Mouse (Mus musculus) heart, postnatal 0 days (tissue): ENCODE measurements around the gene Sos2. TPM values are rescaled to one million over a fixed set of nuclear protein-coding genes. Genes with fewer than 3 reads are reported as not detected.
"Not testable (repeated sequence)": the region's sequence is repeated elsewhere in the genome, so short reads cannot be mapped to it uniquely, and the experiment has no call there.

Source experiments
- ATAC-seq: fragments of 200-750 bp; cut with Nextera tagmentation; 2 replicates; pipeline ENCODE4 v1.8.0; 2017; ENCODE audit warnings: low read depth, moderate number of reproducible peaks, moderate library complexity; ENCODE audit not compliant: insufficient read depth
- DNase-seq: peaks from one replicate; pipeline ENCODE4 v3.0.0-alpha.2; 2016; ENCODE audit warnings: low spot score
- H3K27ac ChIP-seq: fragments of 300-500 bp; sonication (generic); 2 replicates; pipeline ENCODE4 v1.5.1; 2014; ENCODE audit warnings: low read depth, mild to moderate bottlenecking
- H3K27me3 ChIP-seq: fragments of 300-500 bp; sonication (generic); 2 replicates; pipeline ENCODE4 v1.6.1; 2014; ENCODE audit warnings: low read length, mixed read lengths; ENCODE audit not compliant: control insufficient read depth, insufficient read depth
- H3K36me3 ChIP-seq: fragments of 300-500 bp; sonication (generic); replicated peaks from 2 replicates; pipeline ENCODE4 v1.6.1; 2014; ENCODE audit warnings: low read length, mixed read lengths; ENCODE audit not compliant: control insufficient read depth, insufficient read depth
- H3K4me1 ChIP-seq: fragments of 300-500 bp; sonication (generic); 2 replicates; pipeline ENCODE4 v1.6.1; 2014; ENCODE audit warnings: antibody characterized with exemption; ENCODE audit not compliant: control insufficient read depth, insufficient read depth
- H3K4me2 ChIP-seq: fragments of 300-500 bp; sonication (generic); 2 replicates; pipeline ENCODE4 v1.6.1; 2014; ENCODE audit warnings: low read depth, mild to moderate bottlenecking, low read length, moderate library complexity
- H3K4me3 ChIP-seq: fragments of 300-500 bp; sonication (generic); 2 replicates; pipeline ENCODE4 v1.5.1; 2014; ENCODE audit warnings: low read depth, low read length
- H3K9ac ChIP-seq: fragments of 300-500 bp; sonication (generic); replicated peaks from 2 replicates; pipeline ENCODE4 v1.6.1; 2014; ENCODE audit warnings: low read depth, low read length, mixed read lengths
- H3K9me3 ChIP-seq: fragments of 300-500 bp; sonication (generic); replicated peaks from 2 replicates; pipeline ENCODE4 v1.6.1; 2016; ENCODE audit warnings: low read length; ENCODE audit not compliant: control insufficient read depth
- CTCF ChIP-seq: IDR thresholded peaks from 2 replicates; pipeline ENCODE4 v1.5.1; 2016; ENCODE audit warnings: antibody characterized with exemption, control low read depth, low read depth
- EP300 ChIP-seq: IDR thresholded peaks from 2 replicates; pipeline ENCODE4 v1.6.1; 2016; ENCODE audit warnings: antibody characterized with exemption, low read depth
- WGBS: fragments of 180-500 bp; shearing (Covaris S2); extraction: QIAGEN DNeasy Blood & Tissue Kit; methylation state at CpG from one replicate; pipeline ENCODE4 v1.1.7; 2014; 5-methylcytosine and 5-hydroxymethylcytosine counted together
- polyA plus RNA-seq: library from polyadenylated mRNA; unstranded; fragments of >200 nt; fragmentation: Nextera tagmentation; extraction: Ambion mirVana; gene quantifications from 2 replicates; pipeline ENCODE4 v1.2.1, GENCODE M21; 2015
- total RNA-seq: library from RNA; depleted of rRNA; stranded (reverse); fragments of >200 nt; gene quantifications from 2 replicates; pipeline ENCODE4 v1.2.3, GENCODE M21; 2014; ENCODE audit warnings: low replicate concordance

The Sos2 gene
- total and polyA plus RNA-seq, 2 experiments from 2014 or later = 5.2 to 10.8 TPM

- TF ChIP-seq EP300 (no peak), CTCF (no peak)
- no peaks in the 10 kb centered on the region for H3K9me3 ChIP-seq
- WGBS = 90% methylated on average over 5 of the region's 5 CpGs
- H3K27me3 ChIP-seq = no peaks in the 10 kb centered on the region
- no peak overlapping the region for H3K4me2 ChIP-seq
- H3K9ac ChIP-seq = no peak overlapping the region
- H3K27ac ChIP-seq = no peak overlapping the region
- no peaks in the 10 kb centered on the region for H3K4me1 ChIP-seq
- no peaks in the 10 kb centered on the region; the same call in 1 of the 2 replicates for H3K36me3 ChIP-seq
- H3K4me3 ChIP-seq = no peak overlapping the region
- DNase-seq (no peak), ATAC-seq (no peak)
Observed at GRCm38 (mm10) chr12:69666721-69667120, 14.9 kb downstream of the Sos2 start.

GRCm38 (mm10) chr12:69661658-69662057 lies 20.0 kb downstream of the Sos2 start:
- Histone ChIP-seq H3K36me3 (no peaks in the 10 kb centered on the region), H3K27me3 (no peaks in the 10 kb centered on the region), H3K4me2 (no peak overlapping the region), H3K4me1 (no peaks in the 10 kb centered on the region), H3K27ac (no peak overlapping the region), H3K9ac (no peak overlapping the region), H3K4me3 (no peak overlapping the region), H3K9me3 (no peaks in the 10 kb centered on the region)
- no peak for ATAC-seq
- WGBS = 95% methylated on average over 5 of the region's 5 CpGs
- no peak for DNase-seq
- TF ChIP-seq CTCF (no peak), EP300 (no peak)

- peaks cover 13% of the 10 kb centered on the region for H3K36me3 ChIP-seq
- not testable (repeated sequence) for H3K4me2 ChIP-seq, H3K9ac ChIP-seq, DNase-seq, H3K27ac ChIP-seq, H3K27me3 ChIP-seq, H3K4me3 ChIP-seq, H3K9me3 ChIP-seq, H3K4me1 ChIP-seq
- peak; percentile 67; the same call in 1 of the 2 replicates for ATAC-seq
Observed at GRCm38 (mm10) chr12:69653973-69654372, 27.7 kb downstream of the Sos2 start.

GRCm38 (mm10) chr12:69649511-69649910 lies 32.1 kb downstream of the Sos2 start:
- H3K27me3 ChIP-seq = no peaks in the 10 kb centered on the region
- no peak overlapping the region for H3K4me3 ChIP-seq
- DNase-seq = no peak
- peaks cover 11% of the 10 kb centered on the region for H3K4me1 ChIP-seq
- no peak for ATAC-seq
- H3K4me2 ChIP-seq = no peak overlapping the region
- no peak overlapping the region for H3K9ac ChIP-seq
- no peak for TF ChIP-seq CTCF
- no peak for TF ChIP-seq EP300
- WGBS = 85% methylated on average over 8 of the region's 8 CpGs
- no peak overlapping the region for H3K27ac ChIP-seq
- peaks cover 26% of the 10 kb centered on the region for H3K36me3 ChIP-seq
- peaks cover 5% of the 10 kb centered on the region; the same call in 1 of the 2 replicates for H3K9me3 ChIP-seq

- ATAC-seq (peak; percentile 94), DNase-seq (peak; percentile 66)
- no peaks in the 10 kb centered on the region for H3K27me3 ChIP-seq
- H3K9ac ChIP-seq = no peak overlapping the region
- H3K9me3 ChIP-seq = no peaks in the 10 kb centered on the region
- peaks cover 14% of the 10 kb centered on the region for H3K4me1 ChIP-seq
- TF ChIP-seq CTCF (no peak), EP300 (0 out of 2 replicates have a peak, but pooled peaks have one; percentile 68)
- 55% methylated on average over 8 of the region's 8 CpGs for WGBS
- no peak overlapping the region for H3K4me3 ChIP-seq
- peak overlapping the region; percentile 54 for H3K27ac ChIP-seq
- H3K4me2 ChIP-seq = no peak overlapping the region
- peaks cover 22% of the 10 kb centered on the region for H3K36me3 ChIP-seq
Observed at GRCm38 (mm10) chr12:69645821-69646616, 35.6 kb downstream of the Sos2 start.

GRCm38 (mm10) chr12:69644877-69645276 lies 36.8 kb downstream of the Sos2 start:
- ATAC-seq = no peak
- H3K27ac ChIP-seq = peak overlapping the region; percentile 64
- H3K9ac ChIP-seq = no peak overlapping the region
- no peak overlapping the region for H3K4me3 ChIP-seq
- H3K9me3 ChIP-seq = no peaks in the 10 kb centered on the region
- 35% methylated on average over 3 of the region's 3 CpGs for whole genome bisulfite sequencing
- peaks cover 30% of the 10 kb centered on the region for H3K36me3 ChIP-seq
- TF ChIP-seq CTCF (no peak), EP300 (no peak)
- no peak overlapping the region for H3K4me2 ChIP-seq
- peaks cover 14% of the 10 kb centered on the region for H3K4me1 ChIP-seq
- no peaks in the 10 kb centered on the region for H3K27me3 ChIP-seq
- DNase-seq = peak; percentile 28
